Mouse (Mus musculus): ENCODE measurements around the gene Uqcc3. TPM values are rescaled to one million over a fixed set of nuclear protein-coding genes. Genes with fewer than 3 reads are reported as not detected.

Uqcc3 gene
- polyA plus RNA-seq, 1 experiment from 2014 or later = 61.5 TPM

- Histone ChIP-seq H3K27ac (ENCODE audit: low read depth, low read length) (peak within 1 kb of the TSS; percentile 89), H3K9me3 (ENCODE audit: control insufficient read depth, low read length) (no peaks in the 10 kb centered on the region), H3K4me3 (ENCODE audit: low read length) (peak within 1 kb of the TSS; percentile 93), H3K27me3 (replicated peaks; ENCODE audit: control insufficient read depth, insufficient read depth, low read length) (no peaks in the 10 kb centered on the region), H3K36me3 (ENCODE audit: control insufficient read depth, insufficient read depth, low read length) (peaks cover 13% of the 10 kb centered on the region), H3K4me1 (ENCODE audit: control insufficient read depth, insufficient read depth, low read depth, low read length) (peaks cover 9% of the 10 kb centered on the region), H3K9ac (ENCODE audit: low read depth, low read length) (peak within 1 kb of the TSS; percentile 79), H3K4me2 (ENCODE audit: low read length) (peak within 1 kb of the TSS; percentile 87)
- ATAC-seq = peak; percentile 99
- 2% methylated on average over 45 of the region's 50 CpGs for WGBS
Measured at GRCm38 (mm10) chr19:8920073-8920736, 39.5 kb upstream of the Uqcc3 start, which contains the start of gene B3gat3. TSS of gene B3gat3 (plus strand) at chr19:8920374.

DNA sequence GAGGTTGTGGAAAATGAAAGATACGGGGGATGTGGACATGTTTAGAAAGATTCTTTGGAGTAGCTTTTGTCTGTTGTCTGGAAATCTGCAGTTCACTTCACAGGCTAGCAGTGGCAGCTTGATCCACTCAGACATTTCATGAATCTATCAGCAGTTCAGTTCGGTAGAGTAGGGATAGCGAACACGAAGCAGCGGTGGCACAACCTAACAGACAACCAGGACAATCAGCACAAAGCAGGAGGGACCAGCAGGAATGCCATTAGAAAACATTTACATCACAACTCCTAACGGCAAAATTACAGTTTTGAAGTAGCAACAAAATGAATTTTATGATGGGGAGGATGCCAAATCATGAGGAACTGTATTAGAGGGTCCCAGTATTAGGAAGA, 39.0 kb upstream of the Uqcc3 start:
- peak overlapping the region; percentile 89; the same call in 1 of the 2 replicates for H3K27ac ChIP-seq (ENCODE audit: low read depth, low read length)
- no peak overlapping the region for H3K9ac ChIP-seq (ENCODE audit: low read depth, low read length)
- no peak for ATAC-seq

GRCm38 (mm10) chr19:8919000-8919399, 38.3 kb upstream of the Uqcc3 start:
- Histone ChIP-seq H3K9me3 (ENCODE audit: control insufficient read depth, low read length) (no peaks in the 10 kb centered on the region), H3K9ac (ENCODE audit: low read depth, low read length) (no peak overlapping the region), H3K4me2 (ENCODE audit: low read length) (no peak overlapping the region), H3K36me3 (ENCODE audit: control insufficient read depth, insufficient read depth, low read length) (peaks cover 23% of the 10 kb centered on the region), H3K27ac (ENCODE audit: low read depth, low read length) (no peak overlapping the region), H3K4me3 (ENCODE audit: low read length) (no peak overlapping the region), H3K27me3 (replicated peaks; ENCODE audit: control insufficient read depth, insufficient read depth, low read length) (no peaks in the 10 kb centered on the region), H3K4me1 (ENCODE audit: control insufficient read depth, insufficient read depth, low read depth, low read length) (peaks cover 9% of the 10 kb centered on the region)
- ATAC-seq = no peak
- 95% methylated on average over 3 of the region's 3 CpGs for WGBS

More for the DNA sequence above, 39.0 kb upstream of the Uqcc3 start:
- 65% methylated on average over 6 of the region's 6 CpGs for WGBS
- Histone ChIP-seq H3K4me1 (ENCODE audit: control insufficient read depth, insufficient read depth, low read depth, low read length) (peaks cover 9% of the 10 kb centered on the region), H3K36me3 (ENCODE audit: control insufficient read depth, insufficient read depth, low read length) (peaks cover 18% of the 10 kb centered on the region), H3K27me3 (replicated peaks; ENCODE audit: control insufficient read depth, insufficient read depth, low read length) (no peaks in the 10 kb centered on the region), H3K4me3 (ENCODE audit: low read length) (peak overlapping the region; percentile 93; the same call in 1 of the 2 replicates), H3K4me2 (ENCODE audit: low read length) (peak overlapping the region; percentile 87), H3K9me3 (ENCODE audit: control insufficient read depth, low read length) (no peaks in the 10 kb centered on the region)

GRCm38 (mm10) chr19:8914212-8914611, 33.5 kb upstream of the Uqcc3 start:
- peaks cover 57% of the 10 kb centered on the region for H3K36me3 ChIP-seq (ENCODE audit: control insufficient read depth, insufficient read depth, low read length)
- H3K4me1 ChIP-seq (ENCODE audit: control insufficient read depth, insufficient read depth, low read depth, low read length) = no peaks in the 10 kb centered on the region
- H3K27ac ChIP-seq (ENCODE audit: low read depth, low read length) = no peak overlapping the region
- H3K4me2 ChIP-seq (ENCODE audit: low read length) = no peak overlapping the region
- no peak overlapping the region for H3K4me3 ChIP-seq (ENCODE audit: low read length)
- 100% methylated on average over 3 of the region's 3 CpGs for WGBS
- no peaks in the 10 kb centered on the region for H3K27me3 ChIP-seq (replicated peaks; ENCODE audit: control insufficient read depth, insufficient read depth, low read length)
- H3K9me3 ChIP-seq (ENCODE audit: control insufficient read depth, low read length) = no peaks in the 10 kb centered on the region
- no peak overlapping the region for H3K9ac ChIP-seq (ENCODE audit: low read depth, low read length)
- ATAC-seq = no peak

DNA sequence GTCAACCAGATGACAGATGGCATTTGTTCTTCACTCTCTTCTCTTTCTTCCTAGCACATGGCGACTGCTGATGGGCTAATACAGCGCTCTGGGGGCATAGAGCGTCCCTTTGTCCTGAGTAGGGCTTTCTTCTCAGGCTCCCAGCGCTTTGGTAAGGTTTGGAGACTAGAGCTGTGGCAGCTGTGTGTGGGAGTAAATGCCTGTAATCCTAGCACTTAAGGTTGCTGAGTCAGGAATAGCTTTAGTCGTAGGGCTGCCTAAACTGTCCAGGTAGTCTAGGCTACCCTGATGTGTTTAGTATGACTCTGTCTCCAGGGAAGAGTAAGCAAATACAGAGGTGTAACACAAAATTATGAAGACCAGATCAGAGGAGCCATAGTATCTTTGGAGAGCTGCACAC, 31.1 kb upstream of the Uqcc3 start:
- H3K27ac ChIP-seq (ENCODE audit: low read depth, low read length) = no peak overlapping the region
- no peaks in the 10 kb centered on the region for H3K4me1 ChIP-seq (ENCODE audit: control insufficient read depth, insufficient read depth, low read depth, low read length)
- no peaks in the 10 kb centered on the region for H3K9me3 ChIP-seq (ENCODE audit: control insufficient read depth, low read length)
- no peak overlapping the region for H3K9ac ChIP-seq (ENCODE audit: low read depth, low read length)
- peaks cover 76% of the 10 kb centered on the region for H3K36me3 ChIP-seq (ENCODE audit: control insufficient read depth, insufficient read depth, low read length)
- 93% methylated on average over 5 of the region's 5 CpGs for WGBS
- H3K4me2 ChIP-seq (ENCODE audit: low read length) = no peak overlapping the region
- H3K27me3 ChIP-seq (replicated peaks; ENCODE audit: control insufficient read depth, insufficient read depth, low read length) = no peaks in the 10 kb centered on the region
- H3K4me3 ChIP-seq (ENCODE audit: low read length) = no peak overlapping the region
- no peak for ATAC-seq

GRCm38 (mm10) chr19:8908531-8908930, 27.8 kb upstream of the Uqcc3 start:
- H3K9me3 ChIP-seq (ENCODE audit: control insufficient read depth, low read length) = no peaks in the 10 kb centered on the region
- no peaks in the 10 kb centered on the region for H3K4me1 ChIP-seq (ENCODE audit: control insufficient read depth, insufficient read depth, low read depth, low read length)
- H3K36me3 ChIP-seq (ENCODE audit: control insufficient read depth, insufficient read depth, low read length) = peaks cover 58% of the 10 kb centered on the region
- H3K4me2 ChIP-seq (ENCODE audit: low read length) = no peak overlapping the region
- H3K27ac ChIP-seq (ENCODE audit: low read depth, low read length) = no peak overlapping the region
- ATAC-seq = no peak
- H3K9ac ChIP-seq (ENCODE audit: low read depth, low read length) = no peak overlapping the region
- H3K27me3 ChIP-seq (replicated peaks; ENCODE audit: control insufficient read depth, insufficient read depth, low read length) = no peaks in the 10 kb centered on the region
- WGBS = 93% methylated on average over 6 of the region's 6 CpGs
- no peak overlapping the region for H3K4me3 ChIP-seq (ENCODE audit: low read length)

DNA sequence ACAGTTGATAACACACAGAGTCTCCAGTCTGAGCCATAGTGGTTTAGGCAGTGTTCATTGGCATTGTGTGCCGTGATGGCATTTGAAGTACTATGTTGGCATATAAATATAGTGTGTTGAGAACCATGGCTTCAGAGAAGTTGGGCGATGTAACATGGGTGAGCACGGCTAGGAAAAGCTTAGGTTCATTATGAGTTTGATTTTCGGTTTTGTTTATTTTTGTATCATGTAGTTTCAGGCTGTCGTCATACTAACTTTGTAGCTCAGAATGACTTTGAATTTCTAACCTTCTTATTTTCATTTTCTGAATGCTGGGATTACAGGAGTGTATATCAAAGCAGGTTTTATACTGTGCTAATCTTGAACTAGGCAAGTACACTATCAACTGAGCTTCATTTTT, 22.7 kb upstream of the Uqcc3 start:
- H3K9ac ChIP-seq (ENCODE audit: low read depth, low read length) = no peak overlapping the region
- peaks cover 22% of the 10 kb centered on the region for H3K36me3 ChIP-seq (ENCODE audit: control insufficient read depth, insufficient read depth, low read length)
- H3K4me1 ChIP-seq (ENCODE audit: control insufficient read depth, insufficient read depth, low read depth, low read length) = peaks cover 9% of the 10 kb centered on the region
- 95% methylated on average over 5 of the region's 5 CpGs for WGBS
- no peak for ATAC-seq
- no peaks in the 10 kb centered on the region for H3K27me3 ChIP-seq (replicated peaks; ENCODE audit: control insufficient read depth, insufficient read depth, low read length)
- no peak overlapping the region for H3K4me2 ChIP-seq (ENCODE audit: low read length)
- H3K9me3 ChIP-seq (ENCODE audit: control insufficient read depth, low read length) = no peaks in the 10 kb centered on the region
- no peak overlapping the region for H3K27ac ChIP-seq (ENCODE audit: low read depth, low read length)
- H3K4me3 ChIP-seq (ENCODE audit: low read length) = no peak overlapping the region

DNA sequence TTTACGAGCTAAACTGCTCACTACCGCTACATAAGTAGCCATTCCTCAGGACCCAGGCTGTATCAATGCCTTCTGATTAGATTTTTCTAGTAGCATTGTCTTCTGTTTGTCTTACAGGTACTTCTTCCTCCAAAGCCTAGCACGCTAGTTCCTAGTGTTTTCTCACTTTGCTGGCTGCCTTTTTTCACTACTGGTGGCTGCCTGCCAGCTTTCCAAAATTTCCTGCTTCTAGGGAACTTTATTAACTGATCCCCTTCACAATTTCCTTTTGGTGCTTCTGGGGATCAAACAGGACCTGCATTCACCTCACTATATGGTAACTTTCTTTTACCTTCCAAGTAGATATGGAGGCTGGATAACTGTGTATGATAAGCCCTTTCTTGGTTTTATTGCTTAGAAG, 18.4 kb upstream of the Uqcc3 start:
- no peaks in the 10 kb centered on the region for H3K27me3 ChIP-seq (replicated peaks; ENCODE audit: control insufficient read depth, insufficient read depth, low read length)
- 56% methylated on average over 3 of the region's 3 CpGs for WGBS
- peaks cover 12% of the 10 kb centered on the region for H3K36me3 ChIP-seq (ENCODE audit: control insufficient read depth, insufficient read depth, low read length)
- peak overlapping the region; percentile 93; the same call in 1 of the 2 replicates for H3K9ac ChIP-seq (ENCODE audit: low read depth, low read length)
- H3K4me2 ChIP-seq (ENCODE audit: low read length) = peak overlapping the region; percentile 74
- H3K4me3 ChIP-seq (ENCODE audit: low read length) = peak overlapping the region; percentile 70
- ATAC-seq = no peak
- peaks cover 17% of the 10 kb centered on the region for H3K4me1 ChIP-seq (ENCODE audit: control insufficient read depth, insufficient read depth, low read depth, low read length)
- no peak overlapping the region for H3K27ac ChIP-seq (ENCODE audit: low read depth, low read length)
- no peaks in the 10 kb centered on the region for H3K9me3 ChIP-seq (ENCODE audit: control insufficient read depth, low read length)

DNA sequence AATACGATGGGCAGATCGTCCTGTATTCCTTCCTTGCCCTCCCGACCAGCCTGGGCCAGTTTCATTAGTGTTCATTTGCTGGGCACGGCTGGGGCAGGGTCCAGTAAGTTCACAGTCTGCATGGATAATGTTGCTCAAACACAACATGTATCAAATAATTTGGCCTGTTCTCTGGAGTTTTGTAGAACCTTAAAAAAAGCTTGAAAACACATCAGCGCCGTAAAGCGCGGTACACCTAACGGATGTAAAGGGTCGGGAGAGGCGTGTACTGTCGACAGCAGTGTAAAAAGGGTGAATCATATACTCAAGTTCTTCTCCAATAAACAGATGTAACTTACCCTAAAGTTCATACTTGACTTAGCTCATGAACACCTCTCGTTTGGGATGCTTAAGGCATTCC, 17.9 kb upstream of the Uqcc3 start:
- Histone ChIP-seq H3K4me3 (ENCODE audit: low read length) (peak overlapping the region; percentile 70), H3K9ac (ENCODE audit: low read depth, low read length) (peak overlapping the region; percentile 93), H3K27me3 (replicated peaks; ENCODE audit: control insufficient read depth, insufficient read depth, low read length) (no peaks in the 10 kb centered on the region), H3K4me1 (ENCODE audit: control insufficient read depth, insufficient read depth, low read depth, low read length) (peaks cover 21% of the 10 kb centered on the region), H3K27ac (ENCODE audit: low read depth, low read length) (peak overlapping the region; percentile 91), H3K9me3 (ENCODE audit: control insufficient read depth, low read length) (no peaks in the 10 kb centered on the region), H3K36me3 (ENCODE audit: control insufficient read depth, insufficient read depth, low read length) (peaks cover 12% of the 10 kb centered on the region), H3K4me2 (ENCODE audit: low read length) (peak overlapping the region; percentile 74)
- ATAC-seq = no peak
- WGBS = 14% methylated on average over 13 of the region's 13 CpGs
